Mouse (Mus musculus): ENCODE results near the gene Agpat3. TPM values are rescaled to one million over a fixed set of nuclear protein-coding genes. Genes with fewer than 3 reads are reported as not detected.

Agpat3 gene
- polyA plus RNA-seq, 1 experiment: 625 TPM

GRCm38 (mm10) chr10:78259702-78260101 lies 92.6 kb downstream of the Agpat3 start:
- DNase-seq (ENCODE audit: low read depth): no peak

GRCm38 (mm10) chr10:78259230-78259629 lies 93.1 kb downstream of the Agpat3 start:
- no peak for DNase-seq (ENCODE audit: low read depth)

GRCm38 (mm10) chr10:78258142-78258675 lies 94.1 kb downstream of the Agpat3 start:
- no peak for DNase-seq (ENCODE audit: low read depth)

- no peak for DNase-seq (ENCODE audit: low read depth)
Measured at GRCm38 (mm10) chr10:78255646-78256059, 96.6 kb downstream of the Agpat3 start.

- no peak for DNase-seq (ENCODE audit: low read depth)
Measured at GRCm38 (mm10) chr10:78247206-78247605, 105.1 kb downstream of the Agpat3 start.

GRCm38 (mm10) chr10:78246725-78247124 lies 105.6 kb downstream of the Agpat3 start:
- DNase-seq (ENCODE audit: low read depth): no peak

GRCm38 (mm10) chr10:78245225-78245547 lies 107.1 kb downstream of the Agpat3 start:
- no peak for DNase-seq (ENCODE audit: low read depth)

- DNase-seq (ENCODE audit: low read depth): no peak
Measured at GRCm38 (mm10) chr10:78244438-78245224, 107.7 kb downstream of the Agpat3 start, which contains the start of gene Trappc10. Trappc10 (minus strand) TSS chr10:78244641.

- DNase-seq (ENCODE audit: low read depth): no peak
Measured at GRCm38 (mm10) chr10:78244058-78244437, 108.2 kb downstream of the Agpat3 start.

- DNase-seq (ENCODE audit: low read depth): no peak
Measured at GRCm38 (mm10) chr10:78238926-78239325, 113.4 kb downstream of the Agpat3 start.

- DNase-seq (ENCODE audit: low read depth): no peak
Measured at GRCm38 (mm10) chr10:78238297-78238696, 114.0 kb downstream of the Agpat3 start.

GRCm38 (mm10) chr10:78237809-78238208 lies 114.5 kb downstream of the Agpat3 start:
- no peak for DNase-seq (ENCODE audit: low read depth)

GRCm38 (mm10) chr10:78236885-78237629 lies 115.2 kb downstream of the Agpat3 start:
- no peak for DNase-seq (ENCODE audit: low read depth)

GRCm38 (mm10) chr10:78233756-78234155 lies 118.5 kb downstream of the Agpat3 start:
- DNase-seq (ENCODE audit: low read depth): no peak

- DNase-seq (ENCODE audit: low read depth): no peak
Measured at GRCm38 (mm10) chr10:78233161-78233560, 119.1 kb downstream of the Agpat3 start.

- no peak for DNase-seq (ENCODE audit: low read depth)
Measured at GRCm38 (mm10) chr10:78232301-78232980, 119.8 kb downstream of the Agpat3 start.

GRCm38 (mm10) chr10:78228560-78228928 lies 123.7 kb downstream of the Agpat3 start:
- no peak for DNase-seq (ENCODE audit: low read depth)

GRCm38 (mm10) chr10:78227875-78228559 lies 124.3 kb downstream of the Agpat3 start:
- DNase-seq (ENCODE audit: low read depth): no peak

- DNase-seq (ENCODE audit: low read depth): no peak
Measured at GRCm38 (mm10) chr10:78224136-78224535, 128.2 kb downstream of the Agpat3 start.

GRCm38 (mm10) chr10:78222908-78223307 lies 129.4 kb downstream of the Agpat3 start:
- no peak for DNase-seq (ENCODE audit: low read depth)

GRCm38 (mm10) chr10:78221315-78221714 lies 131.0 kb downstream of the Agpat3 start:
- DNase-seq (ENCODE audit: low read depth): no peak

GRCm38 (mm10) chr10:78219528-78219927 lies 132.8 kb downstream of the Agpat3 start:
- no peak for DNase-seq (ENCODE audit: low read depth)
